In the genomic region with DNA sequence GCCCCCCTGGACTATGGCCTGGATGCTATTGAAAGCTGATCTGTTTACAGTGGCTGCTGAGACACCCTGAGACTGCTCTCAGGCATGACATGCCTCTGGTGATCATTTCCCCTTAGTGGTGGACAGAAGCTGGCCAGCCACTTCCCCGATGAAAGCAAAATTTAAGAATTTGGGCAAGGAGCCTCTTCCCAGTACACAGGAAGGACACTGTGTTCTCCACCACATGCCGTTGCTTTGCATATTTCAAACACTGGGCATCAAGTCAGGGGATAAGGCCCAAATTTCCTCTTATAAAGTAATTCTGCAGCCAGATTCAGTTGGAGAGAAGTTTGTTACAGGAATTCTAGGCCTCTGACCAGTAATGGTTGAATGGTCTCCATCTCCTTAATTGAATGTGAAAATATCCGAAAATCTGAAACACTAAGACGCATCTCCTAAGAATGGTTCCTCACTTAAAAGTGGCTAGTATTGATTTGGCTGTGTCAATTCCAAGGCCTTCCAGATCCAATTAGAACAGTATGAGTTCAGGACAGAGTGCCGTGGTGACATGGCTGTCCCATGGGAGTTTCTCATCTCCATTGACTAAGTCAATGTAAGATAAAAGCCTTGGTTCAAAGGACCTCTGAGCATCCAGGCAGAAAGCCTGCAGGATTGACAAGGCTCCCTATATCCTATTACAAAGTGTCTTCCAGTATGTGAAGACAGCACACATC, we compare ENCODE assay signal across 21 mouse cellular contexts.
DNase-seq lines count a peak whose midpoint lies in the region; ATAC-seq lines count a peak whose summit lies in the region.
"Had no signal": no experiment of that assay in that cellular context is flagged by ENCODE, and none has a peak within 500 bp of the region (broad histone marks: within the 10 kb centered on the region; RNA-seq: fewer than 3 reads in every experiment).

No protein-coding gene starts in this region.

- H3K9ac ChIP-seq in heart, embryonic 12.5 days = no peak overlapping the region
- H3K9ac ChIP-seq: hindbrain, embryonic 14.5 days; intestine, embryonic 15.5 days; lung, embryonic 15.5 days; neural tube, embryonic 13.5 days had no signal

- no peaks in the 10 kb centered on the region for H3K27me3 ChIP-seq in heart, embryonic 12.5 days (replicated peaks)
- H3K27me3 ChIP-seq: intestine, embryonic 15.5 days; lung, embryonic 15.5 days; neural tube, embryonic 13.5 days; Patski had no signal

- intact Hi-C loops in heart, postnatal 25 days (cut with DNase I) = no loop called here
- intact Hi-C loops in left cerebral cortex, postnatal 4 days (cut with DNase I) = no loop called here

- peaks cover 5% of the 10 kb centered on the region for H3K4me1 ChIP-seq in heart, embryonic 12.5 days (replicated peaks)
- H3K4me1 ChIP-seq: intestine, embryonic 15.5 days; lung, embryonic 15.5 days; midbrain, embryonic 10.5 days; neural tube, embryonic 13.5 days had no signal

- WGBS in heart, embryonic 12.5 days = 84% methylated on average over 5 of the region's 5 CpGs

- H3K4me3 ChIP-seq in heart, embryonic 12.5 days = no peak overlapping the region
- H3K4me3 ChIP-seq: embryonic facial prominence, embryonic 10.5 days; intestine, embryonic 15.5 days; lung, embryonic 15.5 days; midbrain, embryonic 10.5 days; neural tube, embryonic 13.5 days had no signal

- H3K27ac ChIP-seq in heart, embryonic 12.5 days (ENCODE audit: poor library complexity, severe bottlenecking) = no peak overlapping the region
- H3K27ac ChIP-seq: embryonic facial prominence, embryonic 10.5 days; hindbrain, embryonic 14.5 days; intestine, embryonic 15.5 days; lung, embryonic 15.5 days; midbrain, embryonic 10.5 days; neural tube, embryonic 13.5 days; stomach, postnatal 0 days had no signal

- no peak overlapping the region for H3K4me2 ChIP-seq in heart, embryonic 12.5 days
- H3K4me2 ChIP-seq: hindbrain, embryonic 14.5 days; intestine, embryonic 15.5 days; liver, embryonic 11.5 days; lung, embryonic 15.5 days; neural tube, embryonic 13.5 days had no signal

- no peaks in the 10 kb centered on the region for H3K9me3 ChIP-seq in heart, embryonic 12.5 days (replicated peaks)
- H3K9me3 ChIP-seq: embryonic facial prominence, embryonic 10.5 days; intestine, embryonic 15.5 days; lung, embryonic 15.5 days; midbrain, embryonic 10.5 days; neural tube, embryonic 13.5 days had no signal

- H3K36me3 ChIP-seq in heart, embryonic 12.5 days = no peaks in the 10 kb centered on the region
- H3K36me3 ChIP-seq: embryonic facial prominence, embryonic 10.5 days; intestine, embryonic 15.5 days; lung, embryonic 15.5 days; midbrain, embryonic 10.5 days; neural tube, embryonic 13.5 days had no signal

- no peak for ATAC-seq in heart, embryonic 12.5 days (ENCODE audit: insufficient number of reproducible peaks, low FRiP score)
- ATAC-seq: activated CD4-positive, CD25-positive, alpha-beta regulatory T cell, adult 4 months; forebrain, embryonic 14.5 days; intestine, embryonic 15.5 days; Patski had no signal

- peak; percentile 18 to 63 for DNase-seq in heart, adult 9 months (ENCODE audit: low spot score in 2 of 2)
- DNase-seq in testis, postnatal 14 days (ENCODE audit: low spot score) = peak; percentile 21
- no peak for DNase-seq in testis, postnatal 10 days (ENCODE audit: low spot score)
- DNase-seq in heart, postnatal 25 days (ENCODE audit: low spot score) = peak; percentile 4
- no peak for DNase-seq in B cell, adult 2 months
- DNase-seq in left cerebral cortex, postnatal 4 days = no peak
- DNase-seq: adrenal gland, postnatal 14 days; right cerebral cortex, postnatal 25 days; thymus, postnatal 25 days had no signal

Comparison
In these comparisons a context has a peak if more than half of its experiments do, and no peak if none do; other contexts are left out.
1. DNase-seq: peak in heart, adult 9 months (2 of 2), testis, postnatal 14 days (single experiment) and heart, postnatal 25 days (single experiment); none in testis, postnatal 10 days (single experiment), B cell, adult 2 months (0 of 2) and left cerebral cortex, postnatal 4 days (single experiment).